Mouse (Mus musculus): ENCODE measurements around the gene Zfp541. TPM values are rescaled to one million over a fixed set of nuclear protein-coding genes. Genes with fewer than 3 reads are reported as not detected.

Zfp541 gene
- polyA plus RNA-seq, 1 experiment: not detected

- H3K4me3 ChIP-seq (ENCODE audit: insufficient read depth, poor library complexity, severe bottlenecking): peak within 1 kb of the TSS; percentile 69
- H3K36me3 ChIP-seq (ENCODE audit: control insufficient read depth, insufficient read depth): peaks cover 4% of the 10 kb centered on the region
- TF ChIP-seq CTCF (IDR thresholded peaks at IDR 0.05; ENCODE audit: control insufficient read depth, insufficient read depth, insufficient read length): no peak
- peak; percentile 92 for TF ChIP-seq USF1 (IDR thresholded peaks at IDR 0.05; ENCODE audit: low read depth)
- TF ChIP-seq MAX (IDR thresholded peaks at IDR 0.05): peak; percentile 31
- H3ac ChIP-seq (ENCODE audit: control insufficient read depth, insufficient read length, low read depth): peak within 1 kb of the TSS; percentile 52
- H3K79me2 ChIP-seq (ENCODE audit: control insufficient read depth, insufficient read depth): peaks cover 48% of the 10 kb centered on the region
- H3K79me3 ChIP-seq (ENCODE audit: low read depth): peaks cover 35% of the 10 kb centered on the region
- H3K27me3 ChIP-seq (ENCODE audit: control insufficient read depth, insufficient read depth, insufficient read length): peaks cover 13% of the 10 kb centered on the region
These were observed 36.7 kb downstream of the Zfp541 start, which contains the start of gene Napa for GRCm38 (mm10) chr7:16098021-16099017. TSS of gene Napa (plus strand) at chr7:16098458.

- TF ChIP-seq CEBPB (IDR thresholded peaks at IDR 0.05; ENCODE audit: low read depth) (no peak), CTCF (IDR thresholded peaks at IDR 0.05; ENCODE audit: control insufficient read depth, insufficient read depth, insufficient read length) (no peak)
- peaks cover 42% of the 10 kb centered on the region for H3K79me3 ChIP-seq (ENCODE audit: low read depth)
- H3K4me3 ChIP-seq (ENCODE audit: insufficient read depth, poor library complexity, severe bottlenecking): peak overlapping the region; percentile 69
- H3K79me2 ChIP-seq (ENCODE audit: control insufficient read depth, insufficient read depth): peaks cover 62% of the 10 kb centered on the region
- H3K36me3 ChIP-seq (ENCODE audit: control insufficient read depth, insufficient read depth): peaks cover 12% of the 10 kb centered on the region
- peak overlapping the region; percentile 16 for H3ac ChIP-seq (ENCODE audit: control insufficient read depth, insufficient read length, low read depth)
- H3K27me3 ChIP-seq (ENCODE audit: control insufficient read depth, insufficient read depth, insufficient read length): peaks cover 6% of the 10 kb centered on the region
These were observed 38.3 kb downstream of the Zfp541 start for GRCm38 (mm10) chr7:16099901-16100300.

- TF ChIP-seq CTCF (IDR thresholded peaks at IDR 0.05; ENCODE audit: control insufficient read depth, insufficient read depth, insufficient read length) (no peak), USF1 (IDR thresholded peaks at IDR 0.05; ENCODE audit: low read depth) (no peak), MYOD1 (IDR thresholded peaks at IDR 0.05; ENCODE audit: control insufficient read depth, insufficient read length, low read depth) (no peak), CEBPB (IDR thresholded peaks at IDR 0.05; ENCODE audit: low read depth) (no peak), FOSL1 (IDR thresholded peaks at IDR 0.05; ENCODE audit: insufficient read depth, low read length, poor library complexity, severe bottlenecking) (no peak), MAX (IDR thresholded peaks at IDR 0.05) (no peak), MYOG (IDR thresholded peaks at IDR 0.05; ENCODE audit: control insufficient read depth, extremely low read depth, insufficient read length) (no peak)
- peaks cover 44% of the 10 kb centered on the region for H3K79me3 ChIP-seq (ENCODE audit: low read depth)
- peaks cover 16% of the 10 kb centered on the region for H3K36me3 ChIP-seq (ENCODE audit: control insufficient read depth, insufficient read depth)
- no peak overlapping the region for H3ac ChIP-seq (ENCODE audit: control insufficient read depth, insufficient read length, low read depth)
- H3K27me3 ChIP-seq (ENCODE audit: control insufficient read depth, insufficient read depth, insufficient read length): no peaks in the 10 kb centered on the region
- H3K4me3 ChIP-seq (ENCODE audit: insufficient read depth, poor library complexity, severe bottlenecking): no peak overlapping the region
- H3K79me2 ChIP-seq (ENCODE audit: control insufficient read depth, insufficient read depth): peaks cover 73% of the 10 kb centered on the region
These were observed 39.5 kb downstream of the Zfp541 start for GRCm38 (mm10) chr7:16101081-16101480.

GRCm38 (mm10) chr7:16101726-16102475, 40.3 kb downstream of the Zfp541 start:
- H3K4me3 ChIP-seq (ENCODE audit: insufficient read depth, poor library complexity, severe bottlenecking): no peak overlapping the region
- TF ChIP-seq FOSL1 (IDR thresholded peaks at IDR 0.05; ENCODE audit: insufficient read depth, low read length, poor library complexity, severe bottlenecking): no peak
- no peak for TF ChIP-seq MAX (IDR thresholded peaks at IDR 0.05)
- no peak for TF ChIP-seq CEBPB (IDR thresholded peaks at IDR 0.05; ENCODE audit: low read depth)
- no peak for TF ChIP-seq USF1 (IDR thresholded peaks at IDR 0.05; ENCODE audit: low read depth)
- no peak for TF ChIP-seq MYOG (IDR thresholded peaks at IDR 0.05; ENCODE audit: control insufficient read depth, extremely low read depth, insufficient read length)
- no peak for TF ChIP-seq MYOD1 (IDR thresholded peaks at IDR 0.05; ENCODE audit: control insufficient read depth, insufficient read length, low read depth)
- no peak overlapping the region for H3ac ChIP-seq (ENCODE audit: control insufficient read depth, insufficient read length, low read depth)
- H3K36me3 ChIP-seq (ENCODE audit: control insufficient read depth, insufficient read depth): peaks cover 16% of the 10 kb centered on the region
- peaks cover 45% of the 10 kb centered on the region for H3K79me3 ChIP-seq (ENCODE audit: low read depth)
- H3K27me3 ChIP-seq (ENCODE audit: control insufficient read depth, insufficient read depth, insufficient read length): no peaks in the 10 kb centered on the region
- peaks cover 79% of the 10 kb centered on the region for H3K79me2 ChIP-seq (ENCODE audit: control insufficient read depth, insufficient read depth)

GRCm38 (mm10) chr7:16102686-16103226, 41.1 kb downstream of the Zfp541 start:
- peaks cover 45% of the 10 kb centered on the region for H3K79me3 ChIP-seq (ENCODE audit: low read depth)
- H3K27me3 ChIP-seq (ENCODE audit: control insufficient read depth, insufficient read depth, insufficient read length): no peaks in the 10 kb centered on the region
- peaks cover 79% of the 10 kb centered on the region for H3K79me2 ChIP-seq (ENCODE audit: control insufficient read depth, insufficient read depth)
- no peak overlapping the region for H3K4me3 ChIP-seq (ENCODE audit: insufficient read depth, poor library complexity, severe bottlenecking)
- no peak for TF ChIP-seq CEBPB (IDR thresholded peaks at IDR 0.05; ENCODE audit: low read depth)
- TF ChIP-seq USF1 (IDR thresholded peaks at IDR 0.05; ENCODE audit: low read depth): no peak
- no peak for TF ChIP-seq CTCF (IDR thresholded peaks at IDR 0.05; ENCODE audit: control insufficient read depth, insufficient read depth, insufficient read length)
- no peak for TF ChIP-seq MYOG (IDR thresholded peaks at IDR 0.05; ENCODE audit: control insufficient read depth, extremely low read depth, insufficient read length)
- no peak for TF ChIP-seq MYOD1 (IDR thresholded peaks at IDR 0.05; ENCODE audit: control insufficient read depth, insufficient read length, low read depth)
- no peak for TF ChIP-seq FOSL1 (IDR thresholded peaks at IDR 0.05; ENCODE audit: insufficient read depth, low read length, poor library complexity, severe bottlenecking)
- no peak for TF ChIP-seq MAX (IDR thresholded peaks at IDR 0.05)
- peaks cover 20% of the 10 kb centered on the region for H3K36me3 ChIP-seq (ENCODE audit: control insufficient read depth, insufficient read depth)
- H3ac ChIP-seq (ENCODE audit: control insufficient read depth, insufficient read length, low read depth): no peak overlapping the region

Measured in C2C12 (cell line).